Mouse (Mus musculus) B cell, adult 67 days (primary cell): ENCODE data around the gene Vmn1r88. TPM values are rescaled to one million over a fixed set of nuclear protein-coding genes. Genes with fewer than 3 reads are reported as not detected.

Experiments used
- total RNA-seq, 2 experiments: library from RNA; stranded (reverse); gene quantifications; 4 replicates each; pipeline ENCODE4 v1.2.4; 2023

Gene Vmn1r88
- under 1 TPM in 1 of 2 experiments, not detected in 1; 0.09 TPM for total RNA-seq

GRCm38 (mm10) chr7:13159268-13159667 lies at the start of gene Vmn1r88:
TSS of gene Vmn1r88 (plus strand) at chr7:13159568.

GRCm38 (mm10) chr7:13119817-13120216 lies 39.6 kb upstream of the Vmn1r88 start, which contains the start of gene Vmn1r86:
TSS of gene Vmn1r86 (minus strand) at chr7:13119917.

DNA sequence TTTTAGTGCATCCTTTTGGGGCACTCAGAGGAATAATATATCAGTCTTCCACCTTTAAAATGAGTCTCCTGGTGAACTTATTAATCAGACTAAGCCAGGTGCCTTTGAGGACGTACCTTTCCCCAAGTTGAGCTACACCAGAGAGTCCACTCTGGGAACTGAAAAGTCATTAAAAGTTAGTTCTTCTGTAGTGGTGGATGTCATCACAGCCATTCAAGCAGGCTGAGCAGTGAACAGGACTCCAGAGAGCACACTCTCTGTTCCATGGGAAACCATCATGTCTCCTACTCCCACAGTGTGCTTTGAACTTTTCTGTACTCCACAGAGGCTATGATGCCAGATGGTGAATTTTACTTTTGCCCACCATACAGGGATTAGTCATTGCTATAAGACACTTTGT lies 19.3 kb upstream of the Vmn1r88 start, which contains the start of gene Vmn1r87:
Gene Vmn1r87 (minus strand): TSS at position 101 of the 400 bp plus-strand sequence.

DNA sequence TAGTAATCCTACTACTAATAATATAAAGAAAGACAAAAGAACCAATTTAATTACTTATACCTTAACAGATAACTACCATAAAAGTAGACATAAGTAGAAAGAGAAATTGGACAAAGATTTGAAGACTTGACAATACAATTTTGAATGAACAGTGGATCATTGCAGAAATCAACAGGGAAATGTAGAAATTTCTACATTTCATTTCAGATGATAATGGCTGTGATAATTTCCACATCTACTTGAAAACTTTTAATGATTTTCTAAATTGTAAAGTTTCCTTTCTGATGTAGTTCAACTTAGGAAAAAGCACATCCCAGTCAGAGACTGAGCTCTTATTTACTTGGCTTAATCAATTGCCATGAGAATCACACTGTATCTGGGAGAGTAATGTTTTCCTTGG lies 53.4 kb downstream of the Vmn1r88 start, which contains the start of gene Vmn1r89:
Gene Vmn1r89 (plus strand): TSS at position 301 of the 400 bp plus-strand sequence.

Other genes starting within 250 kb of the Vmn1r88 start
- gene Rps5, start 237.3 kb upstream of the Vmn1r88 start, total RNA-seq, result 1,000 to 10,000 TPM; 2,087 to 2,163 TPM
- gene Rnf225, start 232.2 kb upstream of the Vmn1r88 start, total RNA-seq, result 1 to 10 TPM; 1.2 to 1.5 TPM
- 1 to 10 TPM; 3.9 to 6.7 TPM for gene Zfp324, start 193.7 kb upstream of the Vmn1r88 start, total RNA-seq
- gene Zfp446, start 181.7 kb upstream of the Vmn1r88 start, total RNA-seq, result 1 to 10 TPM; 8.7 to 9.2 TPM
- not detected for gene Slc27a5, start 161.4 kb upstream of the Vmn1r88 start, total RNA-seq
- 100 to 1,000 TPM; 377 to 380 TPM for gene Trim28, start 160.5 kb upstream of the Vmn1r88 start, total RNA-seq
- 10 to 100 TPM in 1 of 2 experiments, 1 to 10 TPM in 1; 9.3 to 11.9 TPM for gene Zbtb45, start 149.5 kb upstream of the Vmn1r88 start, total RNA-seq
- gene Chmp2a, start 124.8 kb upstream of the Vmn1r88 start, total RNA-seq, result 100 to 1,000 TPM in 1 of 2 experiments, 10 to 100 TPM in 1; 93.2 to 104 TPM
- gene Ube2m, start 121.3 kb upstream of the Vmn1r88 start, total RNA-seq, result 100 to 1,000 TPM in 1 of 2 experiments, 10 to 100 TPM in 1; 94.6 to 100 TPM
- gene Mzf1, start 104.8 kb upstream of the Vmn1r88 start, total RNA-seq, result under 1 TPM; 0.59 to 0.78 TPM
- not detected for gene Vmn1r85, start 64.4 kb upstream of the Vmn1r88 start, total RNA-seq
- gene Vmn1r86, start 39.7 kb upstream of the Vmn1r88 start, total RNA-seq, result not detected
- not detected for gene Vmn1r87, start 19.4 kb upstream of the Vmn1r88 start, total RNA-seq
- not detected for gene Vmn1r89, start 53.5 kb downstream of the Vmn1r88 start, total RNA-seq
- gene Lig1, start 117.7 kb downstream of the Vmn1r88 start, total RNA-seq, result 10 to 100 TPM; 24.4 to 26.2 TPM
- gene Zswim9, start 119.2 kb downstream of the Vmn1r88 start, total RNA-seq, result 10 to 100 TPM in 1 of 2 experiments, 1 to 10 TPM in 1; 7.1 to 10.0 TPM
- 1 to 10 TPM in 1 of 2 experiments, under 1 TPM in 1; 0.20 to 1.2 TPM for gene Pla2g4c, start 165.1 kb downstream of the Vmn1r88 start, total RNA-seq
- gene Cabp5, start 238.6 kb downstream of the Vmn1r88 start, total RNA-seq, result not detected